Mouse (Mus musculus): ENCODE data around the gene Slc30a1.

DNA sequence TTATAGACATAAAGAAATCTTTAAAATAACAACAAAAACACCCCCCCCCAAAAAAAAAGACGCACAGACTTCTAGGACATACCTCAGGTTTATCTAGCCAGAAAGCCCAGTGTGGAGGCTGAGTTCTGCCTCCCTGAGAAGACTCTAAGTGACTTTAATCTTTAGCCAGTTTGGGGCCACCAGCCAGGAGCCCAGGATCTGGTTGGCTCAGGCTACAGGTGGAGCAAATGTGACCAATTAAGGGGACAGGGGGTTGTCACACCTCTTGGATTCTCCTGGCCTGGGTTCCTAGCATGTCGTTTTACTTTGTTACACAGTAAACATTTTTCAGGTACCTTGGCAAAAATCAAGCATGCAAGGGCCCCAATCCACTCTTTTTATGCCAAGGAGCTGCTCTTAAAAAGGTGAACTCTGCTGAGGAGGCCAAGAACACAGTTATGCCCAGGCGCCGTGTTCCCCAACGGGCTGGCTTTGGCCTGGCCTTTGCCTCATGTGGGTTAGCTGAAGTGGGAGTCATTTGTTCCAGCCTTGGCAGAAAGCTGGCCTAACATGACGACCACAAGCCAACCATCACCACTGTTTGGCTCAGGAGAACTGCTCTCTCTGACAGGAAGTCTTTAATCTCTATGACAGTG is 34.4 kb upstream of the Slc30a1 start:
- TF ChIP-seq CTCF (IDR thresholded peaks at IDR 0.05; ENCODE audit: low read depth) (no peak), EP300 (optimal IDR thresholded peaks at IDR 0.05) (no peak)
